Mouse (Mus musculus) left cerebral cortex, postnatal 14 days (tissue): ENCODE measurements around the gene Lrrc29. TPM values are rescaled to one million over a fixed set of nuclear protein-coding genes. Genes with fewer than 3 reads are reported as not detected.
A peak's percentile ranks its signal among the peaks of the same experiment; 100 is the strongest.

Source experiments
- DNase-seq, 2 experiments: peaks; one replicate each; pipeline ENCODE4 v3.0.0; 2021 to 2022; ENCODE audit warnings: low spot score in 2 of 2, mixed read lengths in 1 of 2
- intact Hi-C: fragments of 180-260 bp; cut with DNase I; formaldehyde crosslinking; loops from one replicate; pipeline ENCODE4 v1.15.1; 2025
- microRNA-seq, 2 experiments: library from miRNA; unstranded; fragments of <30 nt; microRNA quantifications; one replicate each; pipeline ENCODE4 v1.2.0; 2022
- total RNA-seq, 2 experiments: library from RNA; stranded (reverse); gene quantifications; 2 replicates each; pipeline ENCODE4 v1.2.3; 2021

Gene Lrrc29
- total RNA-seq, 2 experiments from 2014 or later = 5.1 to 6.9 TPM

GRCm38 (mm10) chr8:105276292-105277120 lies 49.6 kb downstream of the Lrrc29 start:
- intact Hi-C loops = no loop called here
- DNase-seq = no peak

- intact Hi-C loops = no loop called here
- DNase-seq = no peak
Measured at GRCm38 (mm10) chr8:105275840-105276239, 50.2 kb downstream of the Lrrc29 start, which contains the start of gene Nol3. TSS of gene Nol3 (plus strand) at chr8:105276140.

- intact Hi-C loops = no loop called here
- DNase-seq = no peak
Measured at GRCm38 (mm10) chr8:105275387-105275786, 50.7 kb downstream of the Lrrc29 start.

- intact Hi-C loops = no loop called here
- no peak for DNase-seq
Measured at GRCm38 (mm10) chr8:105270916-105271186, 55.2 kb downstream of the Lrrc29 start.

GRCm38 (mm10) chr8:105270101-105270915 lies 55.8 kb downstream of the Lrrc29 start:
- intact Hi-C loops = no loop called here
- no peak for DNase-seq

- DNase-seq = no peak
- intact Hi-C loops = no loop called here
Measured at GRCm38 (mm10) chr8:105269461-105269947, 56.6 kb downstream of the Lrrc29 start, which contains the start of gene Hsf4. TSS of gene Hsf4 (plus strand) at chr8:105269801.

GRCm38 (mm10) chr8:105269075-105269458 lies 57.0 kb downstream of the Lrrc29 start:
- no peak for DNase-seq
- intact Hi-C loops = no loop called here

- intact Hi-C loops = no loop called here
- peak; percentile 87 to 90 for DNase-seq
Measured at GRCm38 (mm10) chr8:105268342-105269074, 57.6 kb downstream of the Lrrc29 start.

GRCm38 (mm10) chr8:105266775-105267174 lies 59.3 kb downstream of the Lrrc29 start:
- intact Hi-C loops = no loop called here
- no peak for DNase-seq

- intact Hi-C loops = no loop called here
- DNase-seq = no peak
Measured at GRCm38 (mm10) chr8:105265128-105265527, 61.0 kb downstream of the Lrrc29 start.

GRCm38 (mm10) chr8:105264024-105264982 lies 61.8 kb downstream of the Lrrc29 start, which contains the start of the genes Tradd and Fbxl8:
TSS of gene Tradd (minus strand) at chr8:105264609.
TSS of gene Fbxl8 (plus strand) at chr8:105264648.
- intact Hi-C loops = no loop called here
- DNase-seq = no peak

- intact Hi-C loops = no loop called here
- DNase-seq = no peak
Measured at GRCm38 (mm10) chr8:105263244-105263912, 62.7 kb downstream of the Lrrc29 start.

Small RNA genes lying within 50 kb of the gene (microRNA-seq; reads per million reads assigned to microRNA genes)
- gene Gm27320 (0 reads per million in 2 experiments), gene Mir328 (4,877 to 6,249 reads per million in 2 experiments)

Other genes starting within 250 kb of the Lrrc29 start
- not detected for gene Ces3b, start 242.5 kb downstream of the Lrrc29 start, total RNA-seq
- gene Ces4a, start 194.5 kb downstream of the Lrrc29 start, total RNA-seq = not detected
- gene Cbfb, start 155.6 kb downstream of the Lrrc29 start, total RNA-seq = 10 to 100 TPM; 20.7 to 23.1 TPM
- gene D230025D16Rik, start 101.1 kb downstream of the Lrrc29 start, total RNA-seq = 10 to 100 TPM; 31.7 to 32.1 TPM
- gene B3gnt9, start 71.1 kb downstream of the Lrrc29 start, total RNA-seq = 1 to 10 TPM; 2.6 to 4.8 TPM
- 1 to 10 TPM; 6.7 to 7.9 TPM for gene Tradd, start 61.7 kb downstream of the Lrrc29 start, total RNA-seq
- gene Fbxl8, start 61.6 kb downstream of the Lrrc29 start, total RNA-seq = under 1 TPM; 0.80 to 0.83 TPM
- 1 to 10 TPM; 1.5 to 2.3 TPM for gene Hsf4, start 56.5 kb downstream of the Lrrc29 start, total RNA-seq
- gene Nol3, start 50.1 kb downstream of the Lrrc29 start, total RNA-seq = 1 to 10 TPM; 4.5 to 5.1 TPM
- 10 to 100 TPM; 31.7 to 38.2 TPM for gene 4931428F04Rik, start 36.4 kb downstream of the Lrrc29 start, total RNA-seq
- 1 to 10 TPM; 1.7 to 2.0 TPM for gene Exoc3l, start 30.2 kb downstream of the Lrrc29 start, total RNA-seq
- 10 to 100 TPM; 31.5 to 32.1 TPM for gene E2f4, start 28.6 kb downstream of the Lrrc29 start, total RNA-seq
- under 1 TPM; 0.31 to 0.91 TPM for gene Elmo3, start 20.7 kb downstream of the Lrrc29 start, total RNA-seq
- 10 to 100 TPM; 42.2 to 43.1 TPM for gene Tmem208, start 76 bp upstream of the Lrrc29 start, total RNA-seq
- gene Fhod1, start 21.7 kb upstream of the Lrrc29 start, total RNA-seq = 1 to 10 TPM; 2.8 to 2.9 TPM
- gene Slc9a5, start 22.6 kb upstream of the Lrrc29 start, total RNA-seq = 10 to 100 TPM; 25.0 to 35.1 TPM
- gene Plekhg4, start 47.0 kb upstream of the Lrrc29 start, total RNA-seq = 1 to 10 TPM; 1.7 to 4.9 TPM
- gene Kctd19, start 87.2 kb upstream of the Lrrc29 start, total RNA-seq = not detected
- gene Lrrc36, start 87.3 kb upstream of the Lrrc29 start, total RNA-seq = under 1 TPM in 1 of 2 experiments, not detected in 1; 0.40 TPM
- 10 to 100 TPM; 41.2 to 49.7 TPM for gene Tppp3, start 145.2 kb upstream of the Lrrc29 start, total RNA-seq
- gene Zdhhc1, start 170.6 kb upstream of the Lrrc29 start, total RNA-seq = 10 to 100 TPM; 26.8 to 27.5 TPM
- gene Hsd11b2, start 192.5 kb upstream of the Lrrc29 start, total RNA-seq = not detected
- gene Atp6v0d1, start 239.8 kb upstream of the Lrrc29 start, total RNA-seq = 100 to 1,000 TPM; 347 to 370 TPM